Mouse (Mus musculus) midbrain, postnatal 0 days (tissue): ENCODE results near the gene Ino80e. TPM values are rescaled to one million over a fixed set of nuclear protein-coding genes. Genes with fewer than 3 reads are reported as not detected.
A peak's percentile ranks its signal among the peaks of the same experiment; 100 is the strongest.

Source experiments
- ATAC-seq: fragments of 200-750 bp; cut with Nextera tagmentation; 2 replicates; pipeline ENCODE4 v1.8.0; 2017; ENCODE audit warnings: moderate number of reproducible peaks, mild to moderate bottlenecking, moderate TSS enrichment, moderate library complexity; ENCODE audit not compliant: low FRiP score
- DNase-seq: peaks from one replicate; pipeline ENCODE4 v3.0.0-alpha.2; 2015; ENCODE audit warnings: low spot score
- H3K27ac ChIP-seq: fragments of 300-500 bp; sonication (generic); 2 replicates; pipeline ENCODE4 v1.5.1; 2014; ENCODE audit warnings: low read depth, mild to moderate bottlenecking, low read length, mixed read lengths
- H3K27me3 ChIP-seq: fragments of 300-500 bp; sonication (generic); 2 replicates; pipeline ENCODE4 v1.6.1; 2014; ENCODE audit warnings: low read length, control low read depth, mixed read lengths; ENCODE audit not compliant: insufficient read depth
- H3K36me3 ChIP-seq: fragments of 300-500 bp; sonication (generic); 2 replicates; pipeline ENCODE4 v1.6.1; 2014; ENCODE audit warnings: low read length, control low read depth, mixed read lengths; ENCODE audit not compliant: insufficient read depth
- H3K4me1 ChIP-seq: fragments of 300-500 bp; sonication (generic); 2 replicates; pipeline ENCODE4 v1.6.1; 2014; ENCODE audit warnings: mild to moderate bottlenecking, control low read depth, antibody characterized with exemption, low read length, mixed read lengths; ENCODE audit not compliant: insufficient read depth
- H3K4me2 ChIP-seq: fragments of 300-500 bp; sonication (generic); 2 replicates; pipeline ENCODE4 v1.6.1; 2014; ENCODE audit warnings: low read depth, mild to moderate bottlenecking, low read length, mixed read lengths; ENCODE audit not compliant: poor library complexity, severe bottlenecking
- H3K4me3 ChIP-seq: fragments of 300-500 bp; sonication (generic); 2 replicates; pipeline ENCODE4 v1.5.1; 2014; ENCODE audit warnings: low read depth, mild to moderate bottlenecking, low read length, moderate library complexity
- H3K9ac ChIP-seq: fragments of 300-500 bp; sonication (generic); replicated peaks from 2 replicates; pipeline ENCODE4 v1.6.1; 2014; ENCODE audit warnings: mild to moderate bottlenecking, low read length, moderate library complexity, mixed read lengths; ENCODE audit not compliant: poor library complexity, severe bottlenecking
- H3K9me3 ChIP-seq: fragments of 300-500 bp; sonication (generic); 2 replicates; pipeline ENCODE4 v1.6.1; 2016; ENCODE audit warnings: low read length, control low read depth
- CTCF ChIP-seq: IDR thresholded peaks from 2 replicates; pipeline ENCODE4 v1.5.1; 2016; ENCODE audit warnings: antibody characterized with exemption, mild to moderate bottlenecking
- WGBS: fragments of 180-500 bp; shearing (Covaris S2); extraction: QIAGEN DNeasy Blood & Tissue Kit; methylation state at CpG from one replicate; pipeline ENCODE4 v1.1.7; 2014; 5-methylcytosine and 5-hydroxymethylcytosine counted together
- polyA plus RNA-seq: library from polyadenylated mRNA; unstranded; fragments of >200 nt; fragmentation: Nextera tagmentation; extraction: Ambion mirVana; gene quantifications from 2 replicates; pipeline ENCODE4 v1.2.1, GENCODE M21; 2015
- total RNA-seq: library from RNA; depleted of rRNA; stranded (reverse); fragments of >200 nt; gene quantifications from 2 replicates; pipeline ENCODE4 v1.2.3, GENCODE M21; 2014

Ino80e gene
- total and polyA plus RNA-seq, 2 experiments from 2014 or later: 55.0 to 87.8 TPM

GRCm38 (mm10) chr7:126833294-126833693 lies 28.9 kb downstream of the Ino80e start:
- Histone ChIP-seq H3K4me1 (no peaks in the 10 kb centered on the region), H3K4me3 (no peak overlapping the region), H3K27ac (no peak overlapping the region), H3K9me3 (no peaks in the 10 kb centered on the region), H3K9ac (no peak overlapping the region), H3K27me3 (no peaks in the 10 kb centered on the region), H3K4me2 (no peak overlapping the region), H3K36me3 (peaks cover 10% of the 10 kb centered on the region; the same call in 1 of the 2 replicates)
- WGBS: 92% methylated on average over 1 of the region's 1 CpGs
- ATAC-seq: no peak
- no peak for DNase-seq
- TF ChIP-seq CTCF: no peak

DNA sequence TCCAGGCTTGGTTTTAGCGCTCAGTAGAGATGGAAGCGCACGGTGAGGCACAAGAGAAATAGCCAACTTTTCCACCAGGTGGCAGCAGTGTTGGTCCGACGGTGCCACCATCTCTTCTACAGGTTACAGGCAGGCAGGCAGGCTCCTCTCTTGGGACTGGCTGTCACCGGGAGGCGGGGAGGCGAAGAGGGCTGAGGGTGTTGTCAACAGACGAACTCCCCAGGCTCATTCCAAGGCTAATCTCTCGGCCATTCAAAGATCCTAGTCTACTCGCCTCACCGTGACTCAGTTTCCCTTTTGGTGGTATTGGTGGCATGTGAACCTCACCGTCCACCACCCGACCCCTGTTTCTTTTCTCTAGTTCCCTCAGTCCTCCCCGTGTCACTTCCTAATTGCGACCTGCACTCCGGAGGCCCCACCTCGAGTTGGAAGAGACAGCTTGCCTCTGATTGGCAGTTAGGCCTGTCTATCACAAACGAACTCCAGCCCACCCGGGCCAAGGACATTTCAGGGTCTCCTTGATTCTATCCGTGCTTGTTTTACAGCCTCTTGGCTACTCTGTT lies 30.1 kb downstream of the Ino80e start:
- H3K27me3 ChIP-seq: no peaks in the 10 kb centered on the region
- DNase-seq (peak; percentile 87), ATAC-seq (peak; percentile 83)
- no peaks in the 10 kb centered on the region for H3K4me1 ChIP-seq
- peak overlapping the region; percentile 48 for H3K4me2 ChIP-seq
- TF ChIP-seq CTCF: peak; percentile 91
- H3K9ac ChIP-seq: no peak overlapping the region
- peaks cover 14% of the 10 kb centered on the region for H3K36me3 ChIP-seq
- H3K9me3 ChIP-seq: no peaks in the 10 kb centered on the region
- no peak overlapping the region for H3K4me3 ChIP-seq
- no peak overlapping the region for H3K27ac ChIP-seq
- 1% methylated on average over 21 of the region's 21 CpGs for WGBS

- WGBS: 54% methylated on average over 5 of the region's 5 CpGs
- Histone ChIP-seq H3K4me1 (no peaks in the 10 kb centered on the region), H3K9me3 (no peaks in the 10 kb centered on the region), H3K4me3 (no peak within 1 kb of the TSS), H3K27ac (no peak within 1 kb of the TSS), H3K4me2 (peak within 1 kb of the TSS; percentile 48), H3K36me3 (peaks cover 14% of the 10 kb centered on the region), H3K9ac (no peak within 1 kb of the TSS), H3K27me3 (no peaks in the 10 kb centered on the region)
- DNase-seq (no peak), ATAC-seq (no peak)
- TF ChIP-seq CTCF: no peak
Observed at GRCm38 (mm10) chr7:126831539-126831938, 30.6 kb downstream of the Ino80e start, which contains the start of gene 4930451I11Rik. Gene 4930451I11Rik, minus strand, starts transcription at chr7:126831639.

- WGBS: 80% methylated on average over 5 of the region's 5 CpGs
- no peaks in the 10 kb centered on the region for H3K27me3 ChIP-seq
- ATAC-seq: no peak
- H3K4me1 ChIP-seq: peaks cover 15% of the 10 kb centered on the region
- no peak overlapping the region for H3K4me2 ChIP-seq
- TF ChIP-seq CTCF: no peak
- H3K4me3 ChIP-seq: no peak overlapping the region
- H3K9me3 ChIP-seq: no peaks in the 10 kb centered on the region
- 0 out of 2 replicates have a peak overlapping the region, but pooled peaks have one; percentile 13 for H3K9ac ChIP-seq
- H3K36me3 ChIP-seq: peaks cover 14% of the 10 kb centered on the region
- H3K27ac ChIP-seq: no peak overlapping the region
- DNase-seq: no peak
Observed at GRCm38 (mm10) chr7:126825952-126826351, 36.2 kb downstream of the Ino80e start.

DNA sequence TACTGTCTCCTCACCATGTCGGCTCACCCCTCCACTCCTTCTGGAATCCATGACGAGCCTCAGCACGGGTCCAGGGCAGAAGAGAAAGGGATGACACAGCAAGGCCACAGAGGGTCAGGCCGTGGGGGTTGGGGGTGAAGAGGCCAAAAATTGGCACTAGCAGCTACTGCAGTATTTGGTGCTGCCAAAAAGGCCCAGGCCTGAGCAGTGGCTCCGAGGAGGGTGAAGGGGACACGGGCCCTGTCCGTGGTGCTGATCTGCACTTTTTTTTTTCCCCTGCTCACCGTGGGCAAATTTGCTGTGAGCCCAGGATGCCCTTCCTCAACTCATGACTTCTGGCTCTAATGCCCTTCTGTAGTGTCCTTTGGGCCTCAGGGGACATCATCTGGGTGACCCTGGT lies 36.8 kb downstream of the Ino80e start:
- 26% methylated on average over 8 of the region's 8 CpGs for WGBS
- peaks cover 14% of the 10 kb centered on the region for H3K36me3 ChIP-seq
- TF ChIP-seq CTCF: no peak
- ATAC-seq (no peak), DNase-seq (no peak)
- H3K27ac ChIP-seq: no peak overlapping the region
- peaks cover 15% of the 10 kb centered on the region for H3K4me1 ChIP-seq
- no peaks in the 10 kb centered on the region for H3K9me3 ChIP-seq
- H3K9ac ChIP-seq: 0 out of 2 replicates have a peak overlapping the region, but pooled peaks have one; percentile 13
- H3K4me2 ChIP-seq: peak overlapping the region; percentile 52; the same call in 1 of the 2 replicates
- no peaks in the 10 kb centered on the region for H3K27me3 ChIP-seq
- no peak overlapping the region for H3K4me3 ChIP-seq

GRCm38 (mm10) chr7:126823940-126824339 lies 38.2 kb downstream of the Ino80e start:
- H3K4me3 ChIP-seq: peak overlapping the region; percentile 75
- H3K4me2 ChIP-seq: peak overlapping the region; percentile 52
- H3K4me1 ChIP-seq: peaks cover 15% of the 10 kb centered on the region
- H3K27ac ChIP-seq: peak overlapping the region; percentile 83
- peak overlapping the region; percentile 87 for H3K9ac ChIP-seq
- no peaks in the 10 kb centered on the region for H3K27me3 ChIP-seq
- no peak for DNase-seq
- WGBS: 5% methylated on average over 10 of the region's 10 CpGs
- peaks cover 9% of the 10 kb centered on the region for H3K36me3 ChIP-seq
- no peak for TF ChIP-seq CTCF
- H3K9me3 ChIP-seq: no peaks in the 10 kb centered on the region
- ATAC-seq: no peak
